Mouse (Mus musculus) ES-Bruce4 (cell line): Measurements from ENCODE around the gene Ube2d3.

ENCODE experiments used
- CTCF ChIP-seq: IDR thresholded peaks from one replicate; pipeline ENCODE4 v1.8.1; 2011; ENCODE audit warnings: low read depth, low read length
- EP300 ChIP-seq: IDR thresholded peaks from 2 replicates; pipeline ENCODE4 v1.6.1; 2011; ENCODE audit warnings: low read depth, low read length; ENCODE audit not compliant: insufficient read depth

DNA sequence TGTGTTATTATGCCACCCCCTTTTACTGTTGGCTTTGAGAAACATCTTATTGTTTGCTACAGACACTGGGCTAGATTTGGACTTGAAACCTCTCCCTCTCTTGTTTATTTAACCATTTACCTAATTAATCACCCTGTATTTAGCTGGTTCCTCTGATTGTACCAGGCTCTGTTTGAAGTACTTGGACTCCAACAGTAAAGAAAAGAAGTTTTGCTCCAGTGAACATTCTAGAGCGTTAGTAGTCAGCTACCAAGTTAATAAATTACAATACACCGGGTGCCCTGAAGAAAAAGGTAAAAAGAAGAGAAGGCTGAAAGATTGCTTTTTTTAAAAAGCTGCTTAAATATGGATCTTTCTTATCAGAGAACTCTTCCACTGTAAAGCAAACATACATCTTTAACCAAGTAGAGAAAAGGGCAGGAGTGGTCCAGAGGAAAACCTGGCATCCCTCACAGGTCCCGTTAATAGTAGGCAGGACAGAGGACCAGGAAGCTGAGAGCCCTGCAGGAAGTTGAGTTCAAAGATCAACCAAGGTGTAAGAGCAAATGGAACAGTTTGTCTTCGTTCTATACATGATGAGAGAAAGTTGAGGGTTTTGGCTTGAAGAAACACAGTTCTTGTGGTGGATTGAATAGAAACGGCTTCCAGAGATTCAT lies 52.0 kb downstream of the Ube2d3 start:
- TF ChIP-seq EP300: no peak
- TF ChIP-seq CTCF: no peak
